Mouse (Mus musculus): ENCODE data around the gene Rnase11.
A peak's percentile ranks its signal among the peaks of the same experiment; 100 is the strongest.

Gene Rnase11

GRCm38 (mm10) chr14:51009572-51009971, 40.4 kb downstream of the Rnase11 start:
- DNase-seq (ENCODE audit: low spot score in 2 of 2): no peak

- DNase-seq (ENCODE audit: low spot score in 2 of 2): no peak
Measured at GRCm38 (mm10) chr14:51008781-51009180, 41.2 kb downstream of the Rnase11 start.

- DNase-seq (ENCODE audit: low spot score in 2 of 2): peak; percentile 15 to 34
Measured at GRCm38 (mm10) chr14:51007914-51008713, 41.8 kb downstream of the Rnase11 start.

GRCm38 (mm10) chr14:51007152-51007801, 42.7 kb downstream of the Rnase11 start, which contains the start of gene Rnase10:
TSS of gene Rnase10 (plus strand) at chr14:51007751.
- no peak for DNase-seq (ENCODE audit: low spot score in 2 of 2)

Data from left cerebral cortex, adult 9 months (tissue).